Mouse (Mus musculus): ENCODE measurements at regions not wholly inside any gene's neighbourhood (a gene's known extent, or its start where the extent isn't known, plus 50 kb on each side); places are given as distances from the start of the nearest gene placed in this dataset.

- TF ChIP-seq CTCF (IDR thresholded peaks at IDR 0.05; ENCODE audit: low read depth, low read length) = no peak
- no peak overlapping the region for H3K4me3 ChIP-seq (ENCODE audit: low read depth, low read length)
- H3K27me3 ChIP-seq (ENCODE audit: control insufficient read depth, insufficient read depth, low read length, poor library complexity, severe bottlenecking) = no peaks in the 10 kb centered on the region
- H3K4me1 ChIP-seq (ENCODE audit: control insufficient read depth, insufficient read depth, low read length) = no peaks in the 10 kb centered on the region
- no peaks in the 10 kb centered on the region for H3K36me3 ChIP-seq (ENCODE audit: control insufficient read depth, insufficient read depth, low read length, poor library complexity, severe bottlenecking)
- no peak overlapping the region for H3K27ac ChIP-seq (ENCODE audit: insufficient read depth, low read length)
- no peaks in the 10 kb centered on the region for H3K9me3 ChIP-seq (replicated peaks; ENCODE audit: control insufficient read depth, insufficient read depth, low read length, poor library complexity, severe bottlenecking)
- no peak overlapping the region for H3K9ac ChIP-seq (ENCODE audit: low read depth, poor library complexity, severe bottlenecking)
Measured at GRCm38 (mm10) chr6:135447801-135448200, 85.5 kb downstream of the Emp1 start.

- Histone ChIP-seq H3K27me3 (ENCODE audit: control insufficient read depth, insufficient read depth, low read length, poor library complexity, severe bottlenecking) (no peaks in the 10 kb centered on the region), H3K4me3 (ENCODE audit: low read depth, low read length) (no peak overlapping the region), H3K36me3 (ENCODE audit: control insufficient read depth, insufficient read depth, low read length, poor library complexity, severe bottlenecking) (no peaks in the 10 kb centered on the region), H3K9ac (ENCODE audit: low read depth, poor library complexity, severe bottlenecking) (no peak overlapping the region), H3K9me3 (replicated peaks; ENCODE audit: control insufficient read depth, insufficient read depth, low read length, poor library complexity, severe bottlenecking) (no peaks in the 10 kb centered on the region), H3K27ac (ENCODE audit: insufficient read depth, low read length) (no peak overlapping the region), H3K4me1 (ENCODE audit: control insufficient read depth, insufficient read depth, low read length) (no peaks in the 10 kb centered on the region)
- TF ChIP-seq CTCF (IDR thresholded peaks at IDR 0.05; ENCODE audit: low read depth, low read length) (no peak), POLR2A (IDR thresholded peaks at IDR 0.05; ENCODE audit: insufficient read depth, low read length) (no peak), EP300 (IDR thresholded peaks at IDR 0.05; ENCODE audit: insufficient read depth, low read depth, low read length) (no peak)
Measured at GRCm38 (mm10) chr6:135449228-135449627, 86.9 kb downstream of the Emp1 start.

- Histone ChIP-seq H3K4me3 (ENCODE audit: low read depth, low read length) (no peak overlapping the region), H3K36me3 (ENCODE audit: control insufficient read depth, insufficient read depth, low read length, poor library complexity, severe bottlenecking) (no peaks in the 10 kb centered on the region), H3K4me1 (ENCODE audit: control insufficient read depth, insufficient read depth, low read length) (no peaks in the 10 kb centered on the region), H3K27me3 (ENCODE audit: control insufficient read depth, insufficient read depth, low read length, poor library complexity, severe bottlenecking) (no peaks in the 10 kb centered on the region), H3K9ac (ENCODE audit: low read depth, poor library complexity, severe bottlenecking) (no peak overlapping the region), H3K27ac (ENCODE audit: insufficient read depth, low read length) (no peak overlapping the region), H3K9me3 (replicated peaks; ENCODE audit: control insufficient read depth, insufficient read depth, low read length, poor library complexity, severe bottlenecking) (no peaks in the 10 kb centered on the region)
- no peak for TF ChIP-seq EP300 (IDR thresholded peaks at IDR 0.05; ENCODE audit: insufficient read depth, low read depth, low read length)
- TF ChIP-seq POLR2A (IDR thresholded peaks at IDR 0.05; ENCODE audit: insufficient read depth, low read length) = no peak
- TF ChIP-seq CTCF (IDR thresholded peaks at IDR 0.05; ENCODE audit: low read depth, low read length) = no peak
Measured at GRCm38 (mm10) chr6:135450573-135450972, 88.2 kb downstream of the Emp1 start.

- Histone ChIP-seq H3K9me3 (replicated peaks; ENCODE audit: control insufficient read depth, insufficient read depth, low read length, poor library complexity, severe bottlenecking) (no peaks in the 10 kb centered on the region), H3K4me3 (ENCODE audit: low read depth, low read length) (no peak overlapping the region), H3K9ac (ENCODE audit: low read depth, poor library complexity, severe bottlenecking) (no peak overlapping the region), H3K27ac (ENCODE audit: insufficient read depth, low read length) (no peak overlapping the region), H3K36me3 (ENCODE audit: control insufficient read depth, insufficient read depth, low read length, poor library complexity, severe bottlenecking) (no peaks in the 10 kb centered on the region), H3K4me1 (ENCODE audit: control insufficient read depth, insufficient read depth, low read length) (no peaks in the 10 kb centered on the region), H3K27me3 (ENCODE audit: control insufficient read depth, insufficient read depth, low read length, poor library complexity, severe bottlenecking) (no peaks in the 10 kb centered on the region)
- TF ChIP-seq POLR2A (IDR thresholded peaks at IDR 0.05; ENCODE audit: insufficient read depth, low read length) = no peak
- no peak for TF ChIP-seq EP300 (IDR thresholded peaks at IDR 0.05; ENCODE audit: insufficient read depth, low read depth, low read length)
- TF ChIP-seq CTCF (IDR thresholded peaks at IDR 0.05; ENCODE audit: low read depth, low read length) = no peak
Measured at GRCm38 (mm10) chr6:135451165-135451797, 88.9 kb downstream of the Emp1 start.

- Histone ChIP-seq H3K4me3 (ENCODE audit: low read depth, low read length) (no peak overlapping the region), H3K4me1 (ENCODE audit: control insufficient read depth, insufficient read depth, low read length) (no peaks in the 10 kb centered on the region), H3K27ac (ENCODE audit: insufficient read depth, low read length) (no peak overlapping the region), H3K36me3 (ENCODE audit: control insufficient read depth, insufficient read depth, low read length, poor library complexity, severe bottlenecking) (no peaks in the 10 kb centered on the region), H3K9me3 (replicated peaks; ENCODE audit: control insufficient read depth, insufficient read depth, low read length, poor library complexity, severe bottlenecking) (no peaks in the 10 kb centered on the region), H3K27me3 (ENCODE audit: control insufficient read depth, insufficient read depth, low read length, poor library complexity, severe bottlenecking) (no peaks in the 10 kb centered on the region), H3K9ac (ENCODE audit: low read depth, poor library complexity, severe bottlenecking) (no peak overlapping the region)
- TF ChIP-seq POLR2A (IDR thresholded peaks at IDR 0.05; ENCODE audit: insufficient read depth, low read length) (no peak), EP300 (IDR thresholded peaks at IDR 0.05; ENCODE audit: insufficient read depth, low read depth, low read length) (no peak), CTCF (IDR thresholded peaks at IDR 0.05; ENCODE audit: low read depth, low read length) (no peak)
Measured at GRCm38 (mm10) chr6:135453041-135453440, 90.7 kb downstream of the Emp1 start.

GRCm38 (mm10) chr6:135472495-135472894 lies 110.2 kb downstream of the Emp1 start:
- no peak for TF ChIP-seq POLR2A (IDR thresholded peaks at IDR 0.05; ENCODE audit: insufficient read depth, low read length)
- TF ChIP-seq EP300 (IDR thresholded peaks at IDR 0.05; ENCODE audit: insufficient read depth, low read depth, low read length) = no peak
- no peak for TF ChIP-seq CTCF (IDR thresholded peaks at IDR 0.05; ENCODE audit: low read depth, low read length)
- H3K4me3 ChIP-seq (ENCODE audit: low read depth, low read length) = no peak overlapping the region
- no peaks in the 10 kb centered on the region for H3K36me3 ChIP-seq (ENCODE audit: control insufficient read depth, insufficient read depth, low read length, poor library complexity, severe bottlenecking)
- H3K4me1 ChIP-seq (ENCODE audit: control insufficient read depth, insufficient read depth, low read length) = no peaks in the 10 kb centered on the region
- H3K9ac ChIP-seq (ENCODE audit: low read depth, poor library complexity, severe bottlenecking) = no peak overlapping the region
- H3K27ac ChIP-seq (ENCODE audit: insufficient read depth, low read length) = no peak overlapping the region
- no peaks in the 10 kb centered on the region for H3K27me3 ChIP-seq (ENCODE audit: control insufficient read depth, insufficient read depth, low read length, poor library complexity, severe bottlenecking)
- H3K9me3 ChIP-seq (replicated peaks; ENCODE audit: control insufficient read depth, insufficient read depth, low read length, poor library complexity, severe bottlenecking) = 0 out of 2 replicates have a peak, but pooled peaks cover 3% of the 10 kb centered on the region

All from ES-Bruce4 (cell line).